Mouse (Mus musculus) C2C12 (cell line): Measurements from ENCODE around the gene Crnkl1. TPM values are rescaled to one million over a fixed set of nuclear protein-coding genes. Genes with fewer than 3 reads are reported as not detected.

ENCODE experiments used
- H3K27me3 ChIP-seq: one replicate; pipeline ENCODE4 v1.6.1; 2011; ENCODE audit not compliant: control insufficient read depth, insufficient read depth, insufficient read length
- H3K36me3 ChIP-seq: one replicate; pipeline ENCODE4 v1.6.1; 2011; ENCODE audit not compliant: control insufficient read depth, insufficient read depth
- H3K4me3 ChIP-seq: one replicate; pipeline ENCODE4 v1.5.1; 2011; ENCODE audit warnings: mild to moderate bottlenecking, control low read depth; ENCODE audit not compliant: poor library complexity, insufficient read depth, severe bottlenecking
- H3K79me2 ChIP-seq: one replicate; pipeline ENCODE4 v1.6.1; 2011; ENCODE audit not compliant: control insufficient read depth, insufficient read depth
- H3K79me3 ChIP-seq: one replicate; pipeline ENCODE4 v1.6.1; 2011; ENCODE audit warnings: low read depth, control low read depth
- H3ac ChIP-seq: one replicate; pipeline ENCODE3; 2011; ENCODE audit warnings: low read depth; ENCODE audit not compliant: control insufficient read depth, insufficient read length
- CEBPB ChIP-seq: IDR thresholded peaks from one replicate; pipeline ENCODE4 v1.6.1; 2011; ENCODE audit warnings: low read depth, mild to moderate bottlenecking, control low read depth, moderate library complexity
- CTCF ChIP-seq: IDR thresholded peaks from one replicate; pipeline ENCODE4 v1.5.1; 2011; ENCODE audit not compliant: control insufficient read depth, insufficient read depth, insufficient read length
- FOSL1 ChIP-seq: IDR thresholded peaks from one replicate; pipeline ENCODE4 v1.8.0; 2011; ENCODE audit warnings: mild to moderate bottlenecking, low read length; ENCODE audit not compliant: poor library complexity, insufficient read depth, severe bottlenecking
- MAX ChIP-seq: IDR thresholded peaks from one replicate; pipeline ENCODE4 v1.6.1; 2011; ENCODE audit warnings: mild to moderate bottlenecking, control low read depth
- MYOD1 ChIP-seq: IDR thresholded peaks from one replicate; pipeline ENCODE4 v1.6.1; 2011; ENCODE audit warnings: low read depth; ENCODE audit not compliant: control insufficient read depth, insufficient read length
- MYOG ChIP-seq: IDR thresholded peaks from one replicate; pipeline ENCODE4 v1.6.1; 2011; ENCODE audit not compliant: control insufficient read depth, insufficient read length; ENCODE audit errors: extremely low read depth
- USF1 ChIP-seq: IDR thresholded peaks from one replicate; pipeline ENCODE4 v1.6.1; 2011; ENCODE audit warnings: low read depth, mild to moderate bottlenecking, control low read depth, moderate library complexity
- microRNA-seq: library from miRNA; unstranded; fragments of <30 nt; microRNA quantifications from one replicate; pipeline ENCODE4, GENCODE M21; 2019; ENCODE audit warnings: borderline microRNAs expressed
- polyA plus RNA-seq: library from polyadenylated mRNA; unstranded; fragments of >200 nt; fragmentation: generic; extraction: Trizol; gene quantifications from one replicate; pipeline ENCODE4 v1.2.1, GENCODE M21; 2012; ENCODE audit warnings: missing spikeins

The Crnkl1 gene
- polyA plus RNA-seq, 1 experiment: 8.8 TPM

GRCm38 (mm10) chr2:145873953-145874352 is 60.9 kb downstream of the Crnkl1 start:
- no peak overlapping the region for H3ac ChIP-seq
- H3K4me3 ChIP-seq: no peak overlapping the region
- H3K27me3 ChIP-seq: no peaks in the 10 kb centered on the region
- H3K36me3 ChIP-seq: peaks cover 24% of the 10 kb centered on the region
- H3K79me2 ChIP-seq: peaks cover 74% of the 10 kb centered on the region
- H3K79me3 ChIP-seq: peaks cover 22% of the 10 kb centered on the region
- TF ChIP-seq FOSL1: no peak
- no peak for TF ChIP-seq MYOD1
- no peak for TF ChIP-seq USF1
- TF ChIP-seq CEBPB: no peak
- TF ChIP-seq CTCF: no peak
- no peak for TF ChIP-seq MYOG
- TF ChIP-seq MAX: no peak

- peaks cover 93% of the 10 kb centered on the region for H3K79me2 ChIP-seq
- H3K27me3 ChIP-seq: no peaks in the 10 kb centered on the region
- H3K4me3 ChIP-seq: no peak overlapping the region
- peaks cover 35% of the 10 kb centered on the region for H3K79me3 ChIP-seq
- H3K36me3 ChIP-seq: peaks cover 16% of the 10 kb centered on the region
- no peak for TF ChIP-seq USF1
- TF ChIP-seq MYOD1: no peak
- TF ChIP-seq MAX: no peak
- TF ChIP-seq CEBPB: no peak
- no peak for TF ChIP-seq CTCF
- no peak for TF ChIP-seq FOSL1
- no peak for TF ChIP-seq MYOG
- no peak overlapping the region for H3ac ChIP-seq
Observed at GRCm38 (mm10) chr2:145872099-145872498, 62.7 kb downstream of the Crnkl1 start.

GRCm38 (mm10) chr2:145871308-145871707 is 63.5 kb downstream of the Crnkl1 start:
- peaks cover 10% of the 10 kb centered on the region for H3K36me3 ChIP-seq

More at GRCm38 (mm10) chr2:145871308-145871707, 63.5 kb downstream of the Crnkl1 start:
- peaks cover 100% of the 10 kb centered on the region for H3K79me2 ChIP-seq
- H3K79me3 ChIP-seq: peaks cover 43% of the 10 kb centered on the region
- no peak overlapping the region for H3ac ChIP-seq
- H3K27me3 ChIP-seq: no peaks in the 10 kb centered on the region
- no peak overlapping the region for H3K4me3 ChIP-seq
- no peak for TF ChIP-seq MYOD1
- no peak for TF ChIP-seq MAX
- TF ChIP-seq CTCF: no peak
- TF ChIP-seq USF1: no peak
- no peak for TF ChIP-seq MYOG
- TF ChIP-seq CEBPB: no peak
- no peak for TF ChIP-seq FOSL1

Small RNAs within 50 kb of the gene (microRNA-seq; reads per million reads assigned to microRNA genes)
- not detected for gene Gm25026

Other genes with a start within 250 kb of the Crnkl1 start
- 61.3 TPM for gene Naa20, start 32.9 kb downstream of the Crnkl1 start, polyA plus RNA-seq
- gene Cfap61, start 230 bp downstream of the Crnkl1 start, polyA plus RNA-seq: 0.06 TPM